Mouse (Mus musculus): ENCODE results near the gene Ermn.

DNA sequence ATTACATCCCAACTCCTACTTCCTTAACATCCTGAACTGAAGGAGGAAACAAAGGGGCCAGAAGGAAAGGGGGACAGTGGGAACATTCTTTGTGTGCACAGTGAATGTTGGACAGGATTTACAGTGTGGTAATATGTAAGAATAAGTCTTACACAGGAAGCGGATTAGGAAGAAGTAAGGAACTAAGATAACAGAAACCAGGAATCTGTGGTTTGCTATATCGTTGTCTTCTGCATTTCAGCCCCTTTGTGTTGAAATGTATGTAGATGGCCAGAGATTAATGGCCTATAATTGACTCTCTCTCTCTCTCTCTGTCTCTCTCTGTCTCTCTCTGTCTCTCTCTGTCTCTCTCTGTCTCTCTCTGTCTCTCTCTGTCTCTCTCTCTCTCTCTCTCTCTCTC, 15.7 kb downstream of the Ermn start:
- no peak for TF ChIP-seq CTCF (IDR thresholded peaks at IDR 0.05; ENCODE audit: low read depth, low read length)
- TF ChIP-seq GATA1 (IDR thresholded peaks at IDR 0.05; ENCODE audit: borderline replicate concordance, low read length) = no peak
- TF ChIP-seq GATA2 (IDR thresholded peaks at IDR 0.05; ENCODE audit: borderline replicate concordance, low read depth, low read length) = no peak
